Mouse (Mus musculus): ENCODE data around the gene Bcl7a.
A peak's percentile ranks its signal among the peaks of the same experiment; 100 is the strongest.

The Bcl7a gene

DNA sequence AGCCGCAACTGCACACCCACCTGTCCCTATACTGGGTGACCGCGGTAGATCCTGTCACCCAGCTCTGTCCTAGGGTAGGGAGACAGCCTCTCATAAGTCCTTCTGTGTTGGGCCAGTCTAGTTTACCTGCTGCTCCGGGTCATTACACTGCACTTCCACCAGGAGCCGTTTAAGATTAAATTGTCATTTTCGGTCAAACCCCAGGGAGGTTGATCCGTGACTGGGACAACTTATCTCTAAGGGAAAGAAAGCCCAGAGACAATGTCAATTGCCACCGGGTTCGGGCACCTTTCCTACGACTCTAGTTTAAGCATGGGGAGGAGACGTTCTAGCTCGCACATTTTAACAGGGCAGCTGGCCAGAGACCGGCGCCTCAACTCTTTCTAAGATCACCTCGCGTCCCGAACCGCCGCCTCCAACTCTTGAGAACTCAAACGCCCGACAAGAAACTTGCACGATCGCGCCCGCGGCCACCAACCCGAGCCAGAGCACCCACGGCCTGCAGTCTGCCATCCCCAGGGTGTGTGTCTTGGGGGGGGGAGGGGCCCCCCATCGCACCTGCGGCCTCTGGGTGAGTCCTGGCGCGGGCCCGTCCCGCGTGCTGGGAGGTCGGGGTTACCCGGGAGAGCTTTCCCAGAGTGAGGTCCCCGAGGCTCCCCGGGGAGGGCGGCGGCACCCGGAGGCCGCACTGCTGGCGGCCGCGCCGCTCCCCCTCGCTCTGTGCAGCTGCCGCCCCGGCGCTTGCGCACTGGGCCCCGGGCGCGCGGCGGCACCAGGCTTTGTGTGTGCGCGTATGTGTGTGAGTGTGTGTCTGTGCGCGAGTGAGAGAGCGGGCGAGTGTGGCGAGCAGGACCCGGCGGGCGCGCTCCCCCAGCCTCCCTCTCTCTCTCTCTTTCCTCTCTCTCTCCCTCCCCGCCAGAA lies at the start of gene Bcl7a:
Gene Bcl7a (plus strand): TSS at position 128 of the 921 bp plus-strand sequence.
- peak; percentile 92 for DNase-seq

GRCm38 (mm10) chr5:123294653-123295052 lies 49.0 kb upstream of the Bcl7a start:
- DNase-seq, result no peak

DNA sequence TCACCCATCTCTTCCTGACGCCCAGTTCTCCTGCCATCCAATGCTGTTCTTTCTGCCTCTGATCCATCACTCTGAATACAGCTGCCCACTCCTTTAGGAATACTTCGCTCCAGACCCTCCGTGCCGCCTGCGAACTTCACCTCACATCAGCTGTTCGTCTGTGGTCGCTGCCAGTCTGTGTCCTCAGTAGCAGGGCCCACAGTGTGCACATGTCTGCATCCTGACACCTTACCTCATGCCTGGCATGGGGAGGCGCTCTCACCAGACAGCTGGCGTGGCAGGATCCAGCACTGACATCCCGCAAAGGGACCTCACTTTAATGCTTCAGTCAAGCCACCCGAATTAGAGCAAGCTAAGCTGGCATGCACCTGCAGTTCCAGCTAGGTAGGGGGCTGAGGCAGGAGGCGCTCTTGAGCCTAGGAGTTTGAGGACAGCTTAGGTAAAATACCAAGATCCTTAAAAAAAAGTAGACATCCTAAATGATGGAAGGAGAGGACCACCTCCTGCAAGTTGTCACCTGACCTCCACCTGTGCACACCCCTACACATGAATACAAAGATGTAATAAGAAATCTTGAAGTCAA lies 47.3 kb upstream of the Bcl7a start:
- no peak for DNase-seq

- no peak for DNase-seq
Measured at GRCm38 (mm10) chr5:123296972-123297754, 46.5 kb upstream of the Bcl7a start.

- DNase-seq, result no peak
Measured at GRCm38 (mm10) chr5:123297830-123298229, 45.8 kb upstream of the Bcl7a start.

- DNase-seq, result no peak
Measured at GRCm38 (mm10) chr5:123298526-123298925, 45.1 kb upstream of the Bcl7a start.

DNA sequence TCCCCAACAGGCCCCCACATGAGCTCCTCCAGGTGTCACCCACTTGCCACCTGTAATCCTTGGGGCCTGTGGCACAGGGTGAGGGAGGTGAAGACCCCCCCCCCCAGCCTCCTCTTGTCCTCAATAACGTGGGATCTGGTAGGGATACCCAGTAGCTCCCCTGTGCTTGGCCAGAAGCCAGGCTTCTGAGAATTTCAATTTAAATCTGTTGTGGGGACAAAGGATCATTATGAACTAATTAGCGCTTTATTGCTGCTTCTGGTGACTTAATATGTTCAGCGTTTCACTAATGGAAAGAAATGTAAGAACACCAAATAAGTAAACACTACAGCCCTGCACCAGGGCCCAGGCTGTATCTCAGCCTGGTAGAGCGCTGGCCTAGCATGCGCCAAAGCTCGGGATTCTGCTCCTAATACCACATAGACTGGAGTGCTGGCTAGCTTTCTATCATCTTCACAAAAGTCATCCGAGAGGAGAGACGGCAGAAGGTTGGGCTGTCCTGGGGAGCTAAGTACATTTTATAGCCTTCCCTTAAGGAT lies 43.1 kb upstream of the Bcl7a start:
- no peak for DNase-seq

DNA sequence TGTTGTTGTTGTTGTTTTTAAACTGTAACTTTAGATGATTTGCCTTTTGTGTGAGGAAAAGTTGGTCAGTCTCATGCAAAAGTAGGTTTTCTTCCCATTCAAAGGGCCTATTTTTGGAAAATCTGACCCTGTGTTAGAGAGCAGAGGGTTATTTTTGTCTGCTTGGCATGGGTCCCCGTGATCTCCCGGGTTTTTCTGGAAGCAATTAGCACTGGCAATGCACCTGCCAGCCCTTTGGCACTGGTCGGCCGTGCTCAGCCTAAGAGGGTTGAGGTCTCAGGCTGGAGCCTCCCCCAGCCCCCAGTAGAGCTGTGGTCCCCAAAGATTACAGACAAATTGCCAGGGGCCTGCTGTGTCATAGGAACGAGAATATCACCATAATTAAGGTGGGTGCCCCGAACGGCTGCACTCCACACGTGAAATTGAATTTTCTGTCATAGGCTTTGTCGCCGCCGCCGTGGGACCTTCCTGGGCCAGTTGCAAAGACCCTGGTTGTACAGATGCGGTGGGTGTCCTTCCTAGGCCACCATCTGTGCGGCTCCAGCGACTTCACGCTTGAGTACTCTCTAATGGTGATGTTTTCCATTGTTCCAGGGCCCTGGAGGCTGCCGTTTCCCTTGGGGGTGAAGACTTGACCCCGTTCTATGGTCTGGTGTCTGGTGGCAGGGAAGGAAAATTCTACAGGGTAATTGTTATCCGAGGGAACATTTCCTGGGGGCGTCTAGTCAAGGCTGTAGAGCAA lies 41.7 kb upstream of the Bcl7a start:
- no peak for DNase-seq

DNA sequence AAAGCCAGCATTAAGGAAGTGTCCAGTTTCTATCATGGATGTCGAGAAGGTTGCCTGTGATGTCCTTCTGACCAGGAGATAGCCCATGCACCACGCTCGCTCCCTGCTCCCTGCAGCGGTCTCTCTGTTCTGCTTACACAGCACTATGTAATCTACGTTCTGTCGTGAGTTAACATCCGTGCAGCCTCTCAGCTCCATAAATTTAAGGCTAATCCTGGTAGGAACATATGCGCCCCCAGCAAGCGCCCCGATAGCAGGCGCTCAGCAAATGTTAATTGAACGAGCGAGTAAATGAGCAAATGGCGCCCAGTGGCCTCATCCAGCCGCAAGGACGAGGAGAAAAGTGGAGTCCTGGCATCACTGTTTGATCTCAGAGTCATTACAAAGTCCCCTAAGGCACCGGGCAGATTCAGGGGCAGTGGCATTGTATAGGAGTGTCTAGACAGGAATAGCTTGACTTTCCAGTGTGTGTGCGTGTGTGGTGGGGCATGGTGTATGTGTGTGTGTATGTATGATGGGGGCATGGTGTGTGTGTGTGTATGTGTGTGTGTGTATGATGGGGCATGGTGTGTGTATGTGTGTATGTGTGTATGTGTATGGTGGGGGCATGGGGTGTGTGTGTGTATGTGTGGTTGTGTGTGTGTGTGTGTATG lies 35.9 kb upstream of the Bcl7a start:
- DNase-seq, result no peak

DNA sequence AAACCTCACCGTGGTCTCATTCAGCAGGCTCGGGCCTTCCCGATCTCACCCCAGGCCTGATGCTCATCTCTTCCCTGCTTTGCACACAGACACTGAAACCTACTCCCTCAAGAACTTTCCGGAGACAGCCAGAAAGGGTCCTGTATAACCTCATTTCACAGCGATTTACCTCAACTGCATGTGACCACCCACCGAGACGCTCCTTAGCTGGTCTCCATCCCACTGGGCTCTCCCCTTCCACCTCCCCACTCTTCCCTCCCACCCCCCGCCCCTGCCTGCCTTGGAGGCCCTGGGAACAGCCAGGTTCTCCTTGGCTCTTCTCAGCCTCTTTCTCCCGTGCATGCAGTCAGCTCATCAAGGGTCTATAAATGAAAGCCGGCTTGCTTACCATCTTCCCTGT lies 33.8 kb upstream of the Bcl7a start:
- DNase-seq, result no peak

- DNase-seq, result no peak
Measured at GRCm38 (mm10) chr5:123310221-123310620, 33.4 kb upstream of the Bcl7a start.

- DNase-seq, result peak; percentile 31
Measured at GRCm38 (mm10) chr5:123313058-123313630, 30.5 kb upstream of the Bcl7a start.

DNA sequence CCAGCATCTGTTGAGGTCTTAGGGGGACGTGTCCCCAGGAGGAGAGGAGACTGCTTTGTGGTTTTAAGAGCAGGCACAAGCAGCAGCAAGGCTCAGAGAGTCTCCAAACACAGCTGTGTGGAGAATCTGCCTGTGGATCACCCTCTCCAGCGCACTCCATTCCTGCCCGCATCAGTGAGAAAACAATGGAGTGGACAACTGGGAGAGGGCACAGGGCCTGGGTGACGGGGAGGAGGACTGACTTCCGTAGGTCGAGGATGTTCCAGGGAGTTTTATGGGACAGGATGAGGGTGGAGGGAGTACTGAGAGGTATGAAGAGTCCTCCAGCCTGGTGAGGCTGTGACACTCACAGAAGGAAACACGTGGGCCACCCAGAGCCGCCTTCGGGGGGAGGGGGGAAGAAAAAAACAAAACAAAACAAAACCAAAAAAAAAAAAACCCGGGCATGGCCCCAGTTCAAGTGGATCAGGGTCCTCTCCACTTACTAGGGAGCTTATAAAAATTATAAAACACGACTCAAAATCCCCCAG lies 29.7 kb upstream of the Bcl7a start:
- DNase-seq, result peak; percentile 20

DNA sequence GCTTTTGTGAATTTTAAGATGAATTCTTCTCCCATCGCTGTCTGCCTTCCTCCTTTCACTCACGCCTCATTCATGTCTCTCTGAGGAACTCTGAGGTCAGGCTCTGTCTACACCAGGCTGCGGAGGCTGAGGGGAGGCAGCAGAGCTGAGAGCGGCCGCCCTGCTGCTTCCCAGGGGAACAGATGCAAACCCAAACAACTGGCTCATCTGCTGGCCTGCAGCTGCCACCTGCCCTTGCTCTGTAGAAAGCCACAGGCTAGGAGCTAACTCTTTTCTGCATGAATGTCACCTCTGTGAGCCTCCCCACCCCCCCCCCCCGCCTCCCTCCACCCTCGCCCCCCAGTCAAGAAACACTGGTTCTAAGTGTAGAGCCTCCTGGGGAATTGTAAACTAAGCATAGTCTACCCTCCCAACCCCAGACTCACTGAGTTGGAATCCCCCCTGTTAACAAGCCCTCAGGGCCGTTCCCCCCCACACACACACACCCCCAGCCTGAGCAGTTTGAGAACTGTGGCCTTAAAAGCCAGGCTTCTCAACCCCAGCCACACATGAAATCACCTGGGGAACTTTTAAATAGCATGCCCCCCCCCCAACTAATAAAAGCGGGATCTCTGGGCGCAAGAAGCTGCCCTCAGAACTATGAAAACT lies 28.3 kb upstream of the Bcl7a start:
- DNase-seq, result peak; percentile 33

DNA sequence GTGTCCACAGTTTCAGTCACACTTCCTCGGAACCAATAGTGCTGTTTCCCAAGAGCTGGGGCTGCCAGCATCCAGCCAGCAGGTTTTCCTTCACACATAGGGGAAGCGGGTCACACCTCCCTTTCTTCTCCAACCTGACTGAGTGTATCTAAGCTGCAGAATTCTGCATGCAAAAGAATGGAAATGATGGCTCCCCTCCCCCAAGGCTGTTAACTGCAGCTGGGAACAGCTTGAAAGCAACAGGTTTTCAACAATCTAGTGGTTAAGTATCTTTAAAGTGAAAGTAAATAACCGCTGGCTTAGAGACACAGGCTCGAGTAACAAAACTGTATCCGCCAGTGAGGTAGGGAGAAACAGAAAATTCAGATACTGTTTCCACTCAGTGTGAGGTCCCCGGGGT lies 25.6 kb upstream of the Bcl7a start:
- DNase-seq, result peak; percentile 52

- no peak for DNase-seq
Measured at GRCm38 (mm10) chr5:123320136-123320535, 23.5 kb upstream of the Bcl7a start.

GRCm38 (mm10) chr5:123324242-123324641 lies 19.4 kb upstream of the Bcl7a start:
- no peak for DNase-seq

DNA sequence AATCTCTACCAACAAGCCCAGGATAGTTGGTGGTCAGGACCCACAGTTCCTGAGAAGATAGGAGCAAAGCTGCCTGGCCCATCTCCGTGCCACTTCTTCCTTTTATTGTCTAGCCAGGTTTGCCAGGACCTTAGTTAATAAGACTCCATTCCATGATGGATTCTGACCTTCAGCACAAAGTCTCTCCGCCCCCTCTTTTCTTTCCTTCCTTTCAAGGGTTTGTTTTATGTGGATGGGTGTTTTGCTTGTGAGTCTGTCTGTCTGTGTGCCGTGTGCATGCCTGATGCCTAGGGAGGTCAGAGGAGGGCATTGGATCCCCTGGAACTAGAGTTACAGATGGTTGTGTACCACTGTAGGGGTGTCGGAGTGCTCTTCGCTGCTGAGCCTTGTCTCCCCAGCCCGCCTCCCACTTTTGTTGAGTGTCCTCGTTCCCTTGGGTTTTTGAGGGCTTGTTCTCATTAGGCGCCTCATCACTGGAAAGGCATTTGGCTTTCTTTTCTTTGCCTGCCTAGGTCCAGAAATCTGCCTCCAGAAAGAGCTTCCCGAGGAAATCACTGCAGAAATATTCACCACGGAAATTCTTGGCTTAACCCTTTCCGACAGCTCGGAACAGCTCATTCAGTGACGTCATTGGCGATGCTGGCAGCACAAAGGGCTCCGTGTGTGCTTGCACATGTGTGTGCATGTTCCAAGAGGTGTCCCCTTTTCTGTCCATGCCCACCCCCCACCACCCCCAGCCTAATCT lies 17.5 kb upstream of the Bcl7a start:
- peak; percentile 68 for DNase-seq

DNA sequence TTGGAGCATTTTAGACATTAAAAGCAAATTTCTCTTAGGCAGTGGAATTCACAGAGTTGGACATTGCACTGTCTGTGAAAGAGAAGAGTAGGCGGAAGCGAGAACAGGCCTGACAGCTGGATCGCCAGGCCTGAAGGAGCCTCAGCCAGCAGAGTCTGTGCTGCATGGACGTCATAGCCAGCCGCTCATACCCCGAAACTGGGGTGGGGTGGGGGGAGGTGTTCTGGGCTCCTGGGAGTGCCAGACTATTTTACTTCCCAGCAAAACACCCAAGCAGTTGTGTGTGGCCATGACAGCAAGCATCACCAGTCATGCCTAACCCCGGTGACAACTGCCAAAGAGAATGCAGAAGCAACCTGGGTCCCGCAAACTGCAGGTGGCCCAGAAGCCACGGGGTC lies 16.9 kb upstream of the Bcl7a start:
- DNase-seq, result peak; percentile 71

GRCm38 (mm10) chr5:123327686-123328085 lies 15.9 kb upstream of the Bcl7a start:
- no peak for DNase-seq

All from lung, postnatal 10 days (tissue).